ENCODE assay signal across 33 mouse cellular contexts in genomic region chr3:127737876-127738275, GRCm38 (mm10).
"Had no signal": no experiment of that assay in that cellular context is flagged by ENCODE, and none has a peak within 500 bp of the region (broad histone marks: within the 10 kb centered on the region; RNA-seq: fewer than 3 reads in every experiment).

No protein-coding gene starts in this region.

- H3K27me3 ChIP-seq: heart, embryonic 12.5 days; heart, embryonic 13.5 days; heart, embryonic 15.5 days; hindbrain, embryonic 15.5 days had no signal

- ATAC-seq: hindbrain, embryonic 16.5 days; hindbrain, postnatal 0 days; inflammation-experienced regulatory T-cells, adult 6 months; intestine, embryonic 15.5 days; intestine, embryonic 16.5 days; intestine, postnatal 0 days had no signal

- H3K36me3 ChIP-seq: heart, embryonic 12.5 days; heart, embryonic 13.5 days; heart, embryonic 15.5 days; hindbrain, embryonic 10.5 days; hindbrain, embryonic 12.5 days; hindbrain, embryonic 13.5 days; hindbrain, embryonic 15.5 days; intestine, embryonic 15.5 days; kidney, embryonic 15.5 days had no signal

- H3K9me3 ChIP-seq: heart, embryonic 12.5 days; heart, embryonic 13.5 days; heart, embryonic 15.5 days; hindbrain, embryonic 10.5 days; hindbrain, embryonic 12.5 days; hindbrain, embryonic 13.5 days; hindbrain, embryonic 15.5 days; intestine, embryonic 15.5 days; kidney, embryonic 15.5 days had no signal

- H3K4me3 ChIP-seq: heart, embryonic 12.5 days; heart, embryonic 13.5 days; heart, embryonic 15.5 days; hindbrain, embryonic 10.5 days; hindbrain, embryonic 12.5 days; hindbrain, embryonic 13.5 days; hindbrain, embryonic 15.5 days; intestine, embryonic 15.5 days; kidney, embryonic 15.5 days; layer of hippocampus, adult 2 months; left cerebral cortex, adult 2 months had no signal

- H3K27ac ChIP-seq: heart, embryonic 13.5 days; heart, embryonic 15.5 days; hindbrain, embryonic 10.5 days; hindbrain, embryonic 12.5 days; hindbrain, embryonic 13.5 days; hindbrain, embryonic 14.5 days; hindbrain, embryonic 15.5 days; hindbrain, postnatal 0 days; intestine, embryonic 15.5 days; kidney, embryonic 15.5 days; kidney, postnatal 0 days; layer of hippocampus, adult 2 months; left cerebral cortex, adult 2 months had no signal

- H3K4me1 ChIP-seq: heart, embryonic 12.5 days; heart, embryonic 13.5 days; heart, embryonic 15.5 days; hindbrain, embryonic 12.5 days; hindbrain, embryonic 13.5 days; hindbrain, embryonic 15.5 days; intestine, embryonic 15.5 days; kidney, embryonic 15.5 days had no signal

- DNase-seq: heart, postnatal 10 days; heart, postnatal 14 days; heart, postnatal 36 days; heart, postnatal 4 days; kidney, adult 11 months; kidney, adult 18-20 months; kidney, adult 2 months; kidney, adult 8-10 months; kidney, adult 9 months; kidney, postnatal 10 days; kidney, postnatal 14 days; kidney, postnatal 25 days; kidney, postnatal 36 days; kidney, postnatal 4 days; layer of hippocampus, adult 9-11 months had no signal
